Mouse (Mus musculus): ENCODE measurements around the gene Dhx58. TPM values are rescaled to one million over a fixed set of nuclear protein-coding genes. Genes with fewer than 3 reads are reported as not detected.

Dhx58 gene
- polyA plus RNA-seq, 1 experiment from 2014 or later = 1.5 TPM

DNA sequence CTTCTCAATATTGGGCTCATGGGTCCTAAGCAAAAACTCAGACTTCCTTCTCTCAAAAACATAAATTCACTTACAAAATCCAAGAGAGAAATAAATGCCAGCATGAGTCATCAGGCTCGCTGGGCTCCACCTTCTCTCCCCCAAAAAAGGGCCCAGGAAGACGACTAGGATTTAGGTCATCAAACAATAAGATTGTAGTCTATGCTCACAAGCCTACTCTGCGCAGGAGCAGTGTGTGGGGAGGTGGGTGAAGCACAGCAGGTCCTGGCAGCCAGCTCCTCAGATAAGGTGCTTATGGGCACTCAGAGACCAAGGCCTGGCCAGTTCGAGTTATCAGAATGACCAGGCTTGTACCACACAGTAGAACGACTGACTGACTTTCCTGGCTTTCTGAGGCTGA, 16.3 kb upstream of the Dhx58 start:
- no peaks in the 10 kb centered on the region for H3K27me3 ChIP-seq (replicated peaks)
- no peak overlapping the region for H3K4me3 ChIP-seq
- no peaks in the 10 kb centered on the region for H3K9me3 ChIP-seq (replicated peaks)
- 0 out of 2 replicates have a peak overlapping the region, but pooled peaks have one; percentile 42 for H3K4me2 ChIP-seq
- H3K4me1 ChIP-seq = peaks cover 58% of the 10 kb centered on the region
- H3K27ac ChIP-seq = peak overlapping the region; percentile 74
- no peak overlapping the region for H3K9ac ChIP-seq
- H3K36me3 ChIP-seq = peaks cover 79% of the 10 kb centered on the region
- WGBS (ENCODE audit: insufficient replicate concordance) = 37% methylated on average over 5 of the region's 5 CpGs
- ATAC-seq = no peak

GRCm38 (mm10) chr11:100719893-100720292, 15.8 kb upstream of the Dhx58 start:
- no peaks in the 10 kb centered on the region for H3K27me3 ChIP-seq (replicated peaks)
- H3K9me3 ChIP-seq (replicated peaks) = no peaks in the 10 kb centered on the region
- H3K4me2 ChIP-seq = no peak overlapping the region
- peak overlapping the region; percentile 16; the same call in 1 of the 2 replicates for H3K27ac ChIP-seq
- peaks cover 79% of the 10 kb centered on the region for H3K36me3 ChIP-seq
- H3K4me1 ChIP-seq = peaks cover 56% of the 10 kb centered on the region
- H3K9ac ChIP-seq = no peak overlapping the region
- WGBS (ENCODE audit: insufficient replicate concordance) = 79% methylated on average over 11 of the region's 11 CpGs
- ATAC-seq = no peak
- no peak overlapping the region for H3K4me3 ChIP-seq

DNA sequence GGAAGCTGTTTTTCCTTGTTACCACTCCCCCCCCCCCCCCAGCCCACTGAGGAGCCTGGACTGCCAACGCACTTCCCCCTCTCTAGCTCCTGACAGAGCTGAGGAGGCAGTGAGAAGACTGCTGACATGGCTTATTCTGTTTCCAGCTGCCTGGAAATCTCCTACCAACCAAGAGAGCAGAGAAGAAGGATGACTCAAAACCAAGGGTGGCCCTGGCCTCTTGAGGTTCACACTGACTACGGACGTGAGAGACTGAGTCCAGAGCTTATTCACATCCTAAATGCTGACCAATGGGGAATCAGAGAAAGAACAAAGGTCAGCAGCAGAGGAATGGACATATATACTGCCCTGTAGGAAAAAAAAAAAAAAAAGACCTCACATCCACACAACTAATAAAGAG, 15.2 kb upstream of the Dhx58 start:
- no peak for ATAC-seq
- no peak overlapping the region for H3K4me2 ChIP-seq
- H3K4me3 ChIP-seq = no peak overlapping the region
- peaks cover 77% of the 10 kb centered on the region for H3K36me3 ChIP-seq
- no peaks in the 10 kb centered on the region for H3K9me3 ChIP-seq (replicated peaks)
- H3K27ac ChIP-seq = no peak overlapping the region
- no peaks in the 10 kb centered on the region for H3K27me3 ChIP-seq (replicated peaks)
- H3K4me1 ChIP-seq = peaks cover 56% of the 10 kb centered on the region
- H3K9ac ChIP-seq = no peak overlapping the region
- 77% methylated on average over 3 of the region's 3 CpGs for WGBS (ENCODE audit: insufficient replicate concordance)

DNA sequence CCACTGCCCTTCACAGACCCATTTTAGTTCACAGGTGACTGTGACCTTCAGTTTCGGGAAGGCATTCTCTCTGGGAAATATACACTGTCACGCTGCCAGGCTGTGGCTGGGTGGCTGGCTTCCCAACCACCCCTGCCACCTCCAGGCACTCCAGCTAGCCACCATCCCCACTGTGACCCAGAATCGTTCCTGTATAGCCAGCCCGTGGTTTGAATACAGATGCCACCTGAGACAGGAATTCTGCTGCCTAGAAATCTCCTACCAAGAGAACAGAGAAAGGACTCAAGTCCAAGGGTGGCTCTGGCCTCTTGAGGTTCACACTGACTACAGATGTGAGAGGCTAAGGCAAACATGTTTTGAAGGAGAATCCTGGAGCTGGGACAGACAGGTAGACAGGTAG, 14.8 kb upstream of the Dhx58 start:
- no peak for ATAC-seq
- Histone ChIP-seq H3K4me2 (no peak overlapping the region), H3K9me3 (replicated peaks) (no peaks in the 10 kb centered on the region), H3K36me3 (peaks cover 76% of the 10 kb centered on the region), H3K27ac (no peak overlapping the region), H3K4me3 (no peak overlapping the region), H3K9ac (no peak overlapping the region), H3K27me3 (replicated peaks) (no peaks in the 10 kb centered on the region), H3K4me1 (peaks cover 58% of the 10 kb centered on the region)
- WGBS (ENCODE audit: insufficient replicate concordance) = 86% methylated on average over 4 of the region's 4 CpGs

DNA sequence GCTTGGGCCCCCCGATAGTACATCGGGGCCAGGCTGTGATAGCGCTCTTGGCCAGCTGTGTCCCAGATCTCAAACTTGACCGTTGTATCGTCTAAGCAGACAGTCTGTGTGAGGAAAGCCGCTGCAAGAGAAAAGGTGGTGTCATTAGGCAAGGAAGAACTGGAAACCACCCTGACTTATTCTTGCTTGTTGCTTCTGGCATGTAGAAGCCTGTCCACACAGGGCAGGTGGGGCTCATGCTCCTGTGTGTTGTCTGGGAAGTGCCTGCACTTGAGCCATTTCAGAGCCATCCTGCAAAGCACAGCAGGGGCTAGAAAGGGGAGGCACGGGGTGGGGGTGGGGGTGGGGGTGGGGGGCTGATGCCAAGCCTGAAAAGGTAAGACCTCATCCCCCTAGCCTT, 14.4 kb upstream of the Dhx58 start:
- no peaks in the 10 kb centered on the region for H3K9me3 ChIP-seq (replicated peaks)
- 89% methylated on average over 7 of the region's 7 CpGs for WGBS (ENCODE audit: insufficient replicate concordance)
- no peaks in the 10 kb centered on the region for H3K27me3 ChIP-seq (replicated peaks)
- no peak overlapping the region for H3K27ac ChIP-seq
- H3K9ac ChIP-seq = no peak overlapping the region
- peaks cover 73% of the 10 kb centered on the region for H3K36me3 ChIP-seq
- H3K4me1 ChIP-seq = peaks cover 59% of the 10 kb centered on the region
- ATAC-seq = no peak
- H3K4me3 ChIP-seq = no peak overlapping the region
- H3K4me2 ChIP-seq = no peak overlapping the region

GRCm38 (mm10) chr11:100716649-100717048, 12.6 kb upstream of the Dhx58 start:
- Histone ChIP-seq H3K4me1 (peaks cover 59% of the 10 kb centered on the region), H3K27me3 (replicated peaks) (no peaks in the 10 kb centered on the region)
- no peak for ATAC-seq

GRCm38 (mm10) chr11:100714948-100715347, 10.9 kb upstream of the Dhx58 start:
- Histone ChIP-seq H3K4me3 (no peak overlapping the region), H3K4me2 (peak overlapping the region; percentile 98), H3K36me3 (peaks cover 65% of the 10 kb centered on the region), H3K9me3 (replicated peaks) (no peaks in the 10 kb centered on the region), H3K4me1 (peaks cover 53% of the 10 kb centered on the region), H3K27me3 (replicated peaks) (no peaks in the 10 kb centered on the region), H3K27ac (no peak overlapping the region), H3K9ac (no peak overlapping the region)
- ATAC-seq = no peak
- 88% methylated on average over 6 of the region's 6 CpGs for WGBS (ENCODE audit: insufficient replicate concordance)

More at GRCm38 (mm10) chr11:100716649-100717048, 12.6 kb upstream of the Dhx58 start:
- Histone ChIP-seq H3K4me3 (no peak overlapping the region), H3K9me3 (replicated peaks) (no peaks in the 10 kb centered on the region), H3K4me2 (no peak overlapping the region), H3K9ac (no peak overlapping the region), H3K27ac (no peak overlapping the region), H3K36me3 (peaks cover 64% of the 10 kb centered on the region)
- WGBS (ENCODE audit: insufficient replicate concordance) = 74% methylated on average over 3 of the region's 3 CpGs

DNA sequence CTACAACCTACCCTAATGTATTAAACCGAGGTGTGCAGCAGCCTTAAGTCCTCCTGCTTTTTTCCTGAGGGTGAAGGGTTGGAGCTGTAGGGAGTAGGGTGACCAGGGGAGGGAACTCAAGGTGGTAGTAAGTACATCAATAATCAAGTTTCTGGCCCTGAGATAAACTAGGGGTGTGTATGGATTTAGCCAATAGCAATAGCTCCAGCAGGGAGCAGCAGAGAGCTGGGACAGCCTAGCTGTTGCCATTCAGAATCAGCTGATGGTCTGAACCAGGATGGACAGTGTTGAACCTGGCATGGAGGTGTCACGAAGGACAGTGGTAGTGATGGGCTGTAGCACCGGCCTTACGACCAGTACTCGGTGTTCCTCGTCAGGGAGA, 10.5 kb upstream of the Dhx58 start:
- WGBS (ENCODE audit: insufficient replicate concordance) = 29% methylated on average over 6 of the region's 6 CpGs
- Histone ChIP-seq H3K4me3 (peak overlapping the region; percentile 53), H3K9ac (peak overlapping the region; percentile 66), H3K4me1 (peaks cover 49% of the 10 kb centered on the region), H3K27me3 (replicated peaks) (no peaks in the 10 kb centered on the region), H3K4me2 (peak overlapping the region; percentile 98), H3K9me3 (replicated peaks) (no peaks in the 10 kb centered on the region), H3K27ac (peak overlapping the region; percentile 87), H3K36me3 (peaks cover 65% of the 10 kb centered on the region)
- peak; percentile 59 for ATAC-seq

DNA sequence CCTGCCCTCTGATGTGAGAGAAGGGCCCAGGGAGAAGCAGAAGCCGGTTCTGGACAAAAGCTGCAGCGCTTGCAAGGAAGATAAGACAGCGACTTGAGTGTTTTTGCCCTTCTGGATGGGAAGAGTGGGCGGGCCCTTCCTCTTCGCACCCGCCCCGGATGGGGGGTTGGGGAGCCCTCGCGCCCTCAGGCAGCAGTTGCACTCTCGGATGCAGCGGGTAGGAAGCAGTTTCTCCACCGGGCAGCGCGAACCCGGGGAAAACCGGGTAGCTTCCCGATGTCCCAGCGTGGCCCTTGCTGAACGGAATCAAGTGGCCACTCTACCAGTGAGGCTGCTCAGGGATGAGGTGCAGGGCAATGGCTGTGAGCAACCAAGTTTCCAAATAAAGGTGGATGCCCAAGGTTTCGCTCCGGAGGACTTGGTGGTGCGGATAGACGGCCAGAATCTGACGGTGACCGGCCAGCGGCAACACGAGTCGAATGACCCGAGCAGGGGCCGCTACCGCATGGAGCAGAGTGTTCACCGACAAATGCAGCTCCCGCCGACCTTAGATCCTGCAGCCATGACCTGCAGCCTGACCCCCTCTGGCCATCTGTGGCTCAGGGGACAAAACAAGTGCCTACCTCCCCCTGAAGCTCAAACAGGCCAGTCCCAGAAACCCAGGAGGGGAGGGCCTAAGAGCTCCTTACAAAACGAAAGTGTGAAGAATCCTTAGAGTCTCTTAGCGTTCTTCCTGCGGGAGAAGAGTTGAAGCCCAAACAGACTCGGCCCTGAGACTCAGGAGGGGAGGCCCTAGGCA, 9.9 kb upstream of the Dhx58 start, which contains the start of gene Hspb9:
Gene Hspb9, plus strand, starts transcription at position 116 of the 799 bp plus-strand sequence.
- 3% methylated on average over 38 of the region's 38 CpGs for WGBS (ENCODE audit: insufficient replicate concordance)
- peaks cover 47% of the 10 kb centered on the region for H3K4me1 ChIP-seq
- no peaks in the 10 kb centered on the region for H3K27me3 ChIP-seq (replicated peaks)
- H3K4me2 ChIP-seq = peak within 1 kb of the TSS; percentile 98
- ATAC-seq = peak; percentile 76
- peak within 1 kb of the TSS; percentile 66 for H3K9ac ChIP-seq
- peaks cover 65% of the 10 kb centered on the region for H3K36me3 ChIP-seq
- peak within 1 kb of the TSS; percentile 89 for H3K4me3 ChIP-seq
- no peaks in the 10 kb centered on the region for H3K9me3 ChIP-seq (replicated peaks)
- H3K27ac ChIP-seq = peak within 1 kb of the TSS; percentile 87

DNA sequence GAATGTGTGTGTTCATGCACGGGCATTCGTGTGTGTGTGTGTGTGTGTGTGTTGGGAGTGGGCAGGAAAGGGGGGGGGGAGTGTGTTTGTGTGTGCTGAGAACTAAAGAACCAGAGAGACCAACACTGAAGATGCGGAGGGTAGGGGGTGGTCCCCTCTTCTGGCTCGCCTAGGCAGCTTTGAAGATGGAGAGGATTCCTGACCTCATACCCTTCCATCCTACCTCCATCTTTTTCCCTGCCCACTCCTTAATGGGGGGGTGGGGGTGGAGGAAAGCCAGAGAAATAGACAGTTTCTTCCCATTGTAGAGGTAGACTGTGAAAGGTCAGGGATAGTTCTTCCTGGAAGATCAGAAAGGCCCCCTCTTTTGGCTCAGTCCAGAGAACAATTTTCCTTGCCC, 9.1 kb upstream of the Dhx58 start:
- Histone ChIP-seq H3K4me1 (peaks cover 47% of the 10 kb centered on the region), H3K27ac (peak overlapping the region; percentile 87), H3K9me3 (replicated peaks) (no peaks in the 10 kb centered on the region), H3K4me2 (peak overlapping the region; percentile 98), H3K9ac (peak overlapping the region; percentile 66), H3K36me3 (peaks cover 65% of the 10 kb centered on the region), H3K27me3 (replicated peaks) (no peaks in the 10 kb centered on the region), H3K4me3 (peak overlapping the region; percentile 53)
- WGBS (ENCODE audit: insufficient replicate concordance) = 50% methylated on average over 4 of the region's 4 CpGs
- no peak for ATAC-seq

- Histone ChIP-seq H3K9me3 (replicated peaks) (no peaks in the 10 kb centered on the region), H3K36me3 (peaks cover 65% of the 10 kb centered on the region), H3K9ac (peak within 1 kb of the TSS; percentile 91), H3K27me3 (replicated peaks) (no peaks in the 10 kb centered on the region), H3K4me2 (peak within 1 kb of the TSS; percentile 98), H3K4me3 (peak within 1 kb of the TSS; percentile 89), H3K27ac (peak within 1 kb of the TSS; percentile 87), H3K4me1 (peaks cover 47% of the 10 kb centered on the region)
- 3% methylated on average over 48 of the region's 48 CpGs for WGBS (ENCODE audit: insufficient replicate concordance)
- peak; percentile 67 for ATAC-seq
Measured at GRCm38 (mm10) chr11:100711783-100712615, 7.9 kb upstream of the Dhx58 start, which contains the start of gene Kat2a. Gene Kat2a (minus strand): TSS chr11:100712465.

DNA sequence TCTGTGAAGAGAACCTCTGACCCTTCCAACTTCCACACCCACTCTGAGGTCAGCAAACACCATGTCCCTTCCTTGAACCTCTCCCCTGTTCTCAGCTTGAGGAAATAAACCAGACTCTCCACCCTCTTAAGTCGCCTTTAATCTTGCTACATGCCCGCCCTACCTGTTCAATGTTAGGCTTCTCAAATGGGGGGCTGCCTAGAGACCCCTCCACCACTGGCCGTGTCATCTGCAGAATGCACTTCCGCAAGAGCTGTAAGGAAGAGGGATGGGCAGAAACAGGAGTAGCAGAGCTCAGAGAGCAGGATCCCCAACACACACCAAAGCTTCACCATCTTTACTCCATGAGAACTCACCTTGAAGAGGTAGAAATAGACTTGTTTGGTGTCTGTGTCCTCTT, 6.9 kb upstream of the Dhx58 start:
- H3K9ac ChIP-seq = no peak overlapping the region
- no peak overlapping the region for H3K4me2 ChIP-seq
- no peaks in the 10 kb centered on the region for H3K27me3 ChIP-seq (replicated peaks)
- peaks cover 47% of the 10 kb centered on the region for H3K4me1 ChIP-seq
- no peaks in the 10 kb centered on the region for H3K9me3 ChIP-seq (replicated peaks)
- ATAC-seq = no peak
- no peak overlapping the region for H3K27ac ChIP-seq
- no peak overlapping the region for H3K4me3 ChIP-seq
- WGBS (ENCODE audit: insufficient replicate concordance) = 73% methylated on average over 4 of the region's 4 CpGs
- peaks cover 65% of the 10 kb centered on the region for H3K36me3 ChIP-seq
